Mouse (Mus musculus) bone marrow macrophage, adult 2 months (primary cell): Measurements from ENCODE around the gene Fkbp8. TPM values are rescaled to one million over a fixed set of nuclear protein-coding genes. Genes with fewer than 3 reads are reported as not detected.

Source experiments
- H3K27ac ChIP-seq: 2 replicates; pipeline ENCODE4 v1.5.1; 2012; ENCODE audit warnings: low read depth, low read length; ENCODE audit not compliant: insufficient read depth
- H3K4me1 ChIP-seq: 2 replicates; pipeline ENCODE4 v1.6.1; 2012; ENCODE audit warnings: low read length; ENCODE audit not compliant: control insufficient read depth, insufficient read depth
- H3K4me3 ChIP-seq: 2 replicates; pipeline ENCODE4 v1.5.1; 2012; ENCODE audit warnings: mild to moderate bottlenecking, low read length, moderate library complexity; ENCODE audit not compliant: insufficient read depth
- CTCF ChIP-seq: IDR thresholded peaks from 2 replicates; pipeline ENCODE4 v1.5.1; 2012; ENCODE audit warnings: low read depth, mild to moderate bottlenecking, low read length, moderate library complexity
- POLR2A ChIP-seq: IDR thresholded peaks from 2 replicates; pipeline ENCODE4 v1.6.1; 2012; ENCODE audit warnings: mild to moderate bottlenecking, low read depth, low read length, borderline replicate concordance
- polyA plus RNA-seq: library from polyadenylated mRNA; stranded (reverse); fragments of >200 nt; gene quantifications from 2 replicates; pipeline ENCODE4 v1.2.4, GENCODE M21; 2012; ENCODE audit not compliant: missing spikeins, insufficient read depth, insufficient read length

The Fkbp8 gene
- polyA plus RNA-seq, 1 experiment = 163 TPM

GRCm38 (mm10) chr8:70490880-70491495 lies 36.5 kb upstream of the Fkbp8 start:
- Histone ChIP-seq H3K4me1 (no peaks in the 10 kb centered on the region; the same call in 1 of the 2 replicates), H3K4me3 (no peak overlapping the region), H3K27ac (no peak overlapping the region)
- no peak for TF ChIP-seq CTCF
- TF ChIP-seq POLR2A = no peak

- Histone ChIP-seq H3K4me1 (no peaks in the 10 kb centered on the region; the same call in 1 of the 2 replicates), H3K4me3 (no peak within 1 kb of the TSS), H3K27ac (no peak within 1 kb of the TSS)
- no peak for TF ChIP-seq POLR2A
- no peak for TF ChIP-seq CTCF
These were observed 34.6 kb upstream of the Fkbp8 start, which contains the start of gene Crlf1 for GRCm38 (mm10) chr8:70492664-70493640. Gene Crlf1 (plus strand): TSS chr8:70493158.

GRCm38 (mm10) chr8:70493692-70494415 lies 33.7 kb upstream of the Fkbp8 start:
- Histone ChIP-seq H3K4me3 (no peak overlapping the region), H3K4me1 (no peaks in the 10 kb centered on the region), H3K27ac (no peak overlapping the region)
- no peak for TF ChIP-seq POLR2A

- TF ChIP-seq POLR2A (no peak), CTCF (no peak)
- H3K4me3 ChIP-seq = no peak overlapping the region
- H3K4me1 ChIP-seq = no peaks in the 10 kb centered on the region
- H3K27ac ChIP-seq = no peak overlapping the region
These were observed 33.0 kb upstream of the Fkbp8 start for GRCm38 (mm10) chr8:70494416-70494945.

GRCm38 (mm10) chr8:70495001-70495770 lies 32.3 kb upstream of the Fkbp8 start:
- H3K4me1 ChIP-seq = no peaks in the 10 kb centered on the region
- TF ChIP-seq POLR2A (no peak), CTCF (no peak)
- H3K27ac ChIP-seq = no peak overlapping the region
- no peak overlapping the region for H3K4me3 ChIP-seq

- H3K4me3 ChIP-seq = no peak overlapping the region
- no peak overlapping the region for H3K27ac ChIP-seq
- H3K4me1 ChIP-seq = no peaks in the 10 kb centered on the region
- TF ChIP-seq POLR2A (no peak), CTCF (no peak)
These were observed 31.8 kb upstream of the Fkbp8 start for GRCm38 (mm10) chr8:70495771-70496062.

GRCm38 (mm10) chr8:70500386-70501301 lies 26.9 kb upstream of the Fkbp8 start:
- H3K27ac ChIP-seq = no peak overlapping the region
- no peak overlapping the region for H3K4me3 ChIP-seq
- TF ChIP-seq CTCF (no peak), POLR2A (no peak)
- H3K4me1 ChIP-seq = no peaks in the 10 kb centered on the region

- Histone ChIP-seq H3K4me1 (no peaks in the 10 kb centered on the region), H3K27ac (no peak overlapping the region), H3K4me3 (no peak overlapping the region)
These were observed 25.5 kb upstream of the Fkbp8 start for GRCm38 (mm10) chr8:70501820-70502529.

More at GRCm38 (mm10) chr8:70501820-70502529, 25.5 kb upstream of the Fkbp8 start:
- no peak for TF ChIP-seq POLR2A
- no peak for TF ChIP-seq CTCF
